Mouse (Mus musculus) neural tube, embryonic 15.5 days (tissue): ENCODE measurements around the gene Kif27. TPM values are rescaled to one million over a fixed set of nuclear protein-coding genes. Genes with fewer than 3 reads are reported as not detected.

Experiments used
- ATAC-seq: fragments of 200-750 bp; cut with Nextera tagmentation; 2 replicates; pipeline ENCODE4 v1.8.0; 2017; ENCODE audit warnings: mild to moderate bottlenecking, moderate TSS enrichment, moderate library complexity; ENCODE audit not compliant: low FRiP score
- H3K27ac ChIP-seq: fragments of 300-500 bp; sonication (generic); replicated peaks from 2 replicates; pipeline ENCODE4 v1.5.1; 2015; ENCODE audit warnings: mild to moderate bottlenecking, inconsistent platforms
- H3K27me3 ChIP-seq: fragments of 300-500 bp; sonication (generic); replicated peaks from 2 replicates; pipeline ENCODE4 v1.6.1; 2015; ENCODE audit warnings: inconsistent platforms
- H3K36me3 ChIP-seq: fragments of 300-500 bp; sonication (generic); 2 replicates; pipeline ENCODE4 v1.6.1; 2015; ENCODE audit warnings: inconsistent platforms
- H3K4me1 ChIP-seq: fragments of 300-500 bp; sonication (generic); 2 replicates; pipeline ENCODE4 v1.6.1; 2015; ENCODE audit warnings: inconsistent platforms
- H3K4me2 ChIP-seq: fragments of 300-500 bp; sonication (generic); 2 replicates; pipeline ENCODE4 v1.6.1; 2015; ENCODE audit warnings: inconsistent platforms, mild to moderate bottlenecking, moderate library complexity
- H3K4me3 ChIP-seq: fragments of 300-500 bp; sonication (generic); replicated peaks from 2 replicates; pipeline ENCODE4 v1.5.1; 2015; ENCODE audit warnings: mild to moderate bottlenecking, inconsistent platforms
- H3K9ac ChIP-seq: fragments of 300-500 bp; sonication (generic); replicated peaks from 2 replicates; pipeline ENCODE4 v1.6.1; 2015; ENCODE audit warnings: mild to moderate bottlenecking, inconsistent platforms
- H3K9me3 ChIP-seq: fragments of 300-500 bp; sonication (generic); replicated peaks from 2 replicates; pipeline ENCODE4 v1.6.1; 2016; ENCODE audit warnings: inconsistent platforms
- WGBS: fragments of 180-500 bp; shearing (Covaris S2); methylation state at CpG from one replicate; pipeline ENCODE4 v1.1.7; 2015; ENCODE audit warnings: mixed read lengths; 5-methylcytosine and 5-hydroxymethylcytosine counted together
- microRNA counts: library from miRNA; unstranded; fragments of <30 nt; microRNA quantifications from one replicate; lab custom pipeline; 2016
- microRNA-seq: library from miRNA; unstranded; fragments of <30 nt; microRNA quantifications from one replicate; pipeline ENCODE4, GENCODE M21; 2017
- polyA plus RNA-seq: library from polyadenylated mRNA; unstranded; fragments of >200 nt; fragmentation: Nextera tagmentation; extraction: Ambion mirVana; gene quantifications from 2 replicates; pipeline ENCODE4 v1.2.1, GENCODE M21; 2015

Kif27 gene
- polyA plus RNA-seq, 1 experiment from 2014 or later = 1.3 TPM

- WGBS = 18% methylated on average over 9 of the region's 9 CpGs
- ATAC-seq = no peak
- Histone ChIP-seq H3K9ac (peak overlapping the region; percentile 78), H3K27ac (no peak overlapping the region), H3K4me2 (peak overlapping the region; percentile 86), H3K36me3 (no peaks in the 10 kb centered on the region), H3K27me3 (no peaks in the 10 kb centered on the region; the same call in 1 of the 2 replicates), H3K4me3 (peak overlapping the region; percentile 77), H3K4me1 (peaks cover 26% of the 10 kb centered on the region), H3K9me3 (no peaks in the 10 kb centered on the region)
These were observed 83.8 kb downstream of the Kif27 start for GRCm38 (mm10) chr13:58275076-58275475.

- ATAC-seq = peak; percentile 92
These were observed 84.5 kb downstream of the Kif27 start for GRCm38 (mm10) chr13:58274259-58274991.

GRCm38 (mm10) chr13:58273411-58274258 is 85.3 kb downstream of the Kif27 start:
- Histone ChIP-seq H3K4me2 (peak overlapping the region; percentile 86), H3K27ac (peak overlapping the region; percentile 78), H3K4me3 (peak overlapping the region; percentile 77), H3K9ac (peak overlapping the region; percentile 78), H3K36me3 (no peaks in the 10 kb centered on the region), H3K4me1 (peaks cover 26% of the 10 kb centered on the region), H3K9me3 (no peaks in the 10 kb centered on the region), H3K27me3 (no peaks in the 10 kb centered on the region; the same call in 1 of the 2 replicates)
- under 1% methylated on average over 82 of the region's 115 CpGs for WGBS
- peak; percentile 84 for ATAC-seq

More at GRCm38 (mm10) chr13:58274259-58274991, 84.5 kb downstream of the Kif27 start:
- Histone ChIP-seq H3K4me2 (peak overlapping the region; percentile 86), H3K4me3 (peak overlapping the region; percentile 77), H3K4me1 (peaks cover 26% of the 10 kb centered on the region), H3K27ac (peak overlapping the region; percentile 78), H3K27me3 (no peaks in the 10 kb centered on the region; the same call in 1 of the 2 replicates), H3K36me3 (no peaks in the 10 kb centered on the region), H3K9ac (peak overlapping the region; percentile 78), H3K9me3 (no peaks in the 10 kb centered on the region)
- WGBS = under 1% methylated on average over 70 of the region's 84 CpGs

GRCm38 (mm10) chr13:58266864-58267263 is 92.1 kb downstream of the Kif27 start:
- no peak for ATAC-seq
- WGBS = 80% methylated on average over 3 of the region's 3 CpGs

GRCm38 (mm10) chr13:58263546-58263945 is 95.4 kb downstream of the Kif27 start:
- Histone ChIP-seq H3K4me2 (no peak overlapping the region), H3K27me3 (no peaks in the 10 kb centered on the region), H3K9ac (no peak overlapping the region), H3K36me3 (peaks cover 25% of the 10 kb centered on the region), H3K9me3 (no peaks in the 10 kb centered on the region), H3K4me3 (no peak overlapping the region), H3K4me1 (no peaks in the 10 kb centered on the region), H3K27ac (no peak overlapping the region)
- 88% methylated on average over 8 of the region's 8 CpGs for WGBS
- ATAC-seq = no peak

More at GRCm38 (mm10) chr13:58266864-58267263, 92.1 kb downstream of the Kif27 start:
- H3K9me3 ChIP-seq = no peaks in the 10 kb centered on the region
- H3K27me3 ChIP-seq = no peaks in the 10 kb centered on the region
- no peak overlapping the region for H3K4me2 ChIP-seq
- H3K36me3 ChIP-seq = peaks cover 15% of the 10 kb centered on the region
- no peak overlapping the region for H3K4me3 ChIP-seq
- H3K9ac ChIP-seq = no peak overlapping the region
- no peaks in the 10 kb centered on the region for H3K4me1 ChIP-seq
- H3K27ac ChIP-seq = no peak overlapping the region

GRCm38 (mm10) chr13:58261674-58262073 is 97.2 kb downstream of the Kif27 start:
- Histone ChIP-seq H3K4me1 (no peaks in the 10 kb centered on the region), H3K27ac (no peak overlapping the region), H3K27me3 (no peaks in the 10 kb centered on the region), H3K4me2 (no peak overlapping the region), H3K9me3 (no peaks in the 10 kb centered on the region), H3K4me3 (no peak overlapping the region), H3K36me3 (peaks cover 29% of the 10 kb centered on the region), H3K9ac (no peak overlapping the region)
- 87% methylated on average over 4 of the region's 4 CpGs for WGBS
- no peak for ATAC-seq

GRCm38 (mm10) chr13:58253268-58253667 is 105.7 kb downstream of the Kif27 start:
- Histone ChIP-seq H3K4me2 (no peak overlapping the region), H3K27ac (no peak overlapping the region), H3K9me3 (no peaks in the 10 kb centered on the region), H3K27me3 (no peaks in the 10 kb centered on the region), H3K4me1 (no peaks in the 10 kb centered on the region), H3K4me3 (no peak overlapping the region), H3K36me3 (peaks cover 39% of the 10 kb centered on the region), H3K9ac (no peak overlapping the region)
- WGBS = 85% methylated on average over 1 of the region's 1 CpGs
- no peak for ATAC-seq

- 96% methylated on average over 5 of the region's 5 CpGs for WGBS
- Histone ChIP-seq H3K27me3 (no peaks in the 10 kb centered on the region), H3K4me1 (no peaks in the 10 kb centered on the region), H3K9ac (no peak overlapping the region), H3K4me3 (no peak overlapping the region), H3K4me2 (no peak overlapping the region), H3K36me3 (peaks cover 38% of the 10 kb centered on the region), H3K27ac (no peak overlapping the region), H3K9me3 (no peaks in the 10 kb centered on the region)
- ATAC-seq = no peak
These were observed 110.0 kb downstream of the Kif27 start for GRCm38 (mm10) chr13:58248957-58249356.

MicroRNAs within 50 kb of the gene (microRNA counts, 519-probe panel; counts per million panel counts)
- microRNA mmu-miR-7a (lab: Ali Mortazavi, UCI) = 3,103 counts per million, percentile 75 among the panel's probes with 10 or more counts

Small RNA genes lying within 50 kb of the gene (microRNA-seq; reads per million reads assigned to microRNA genes)
- gene Mir6369 (not detected), gene Mir7-1 (231 reads per million, percentile 65 among the genes with 10 or more reads in this experiment)

Other genes starting within 250 kb of the Kif27 start
- gene Klhl3, start 245.5 kb downstream of the Kif27 start, polyA plus RNA-seq = 14.9 and 16.5 TPM in 2 replicates
- gene Hnrnpa0, start 230.6 kb downstream of the Kif27 start, polyA plus RNA-seq = 32.5 and 41.2 TPM in 2 replicates
- 64.6 TPM in 2 replicates for gene Idnk, start 201.5 kb downstream of the Kif27 start, polyA plus RNA-seq
- gene Ubqln1, start 143.5 kb downstream of the Kif27 start, polyA plus RNA-seq = 137 and 144 TPM in 2 replicates
- gene Gkap1, start 83.4 kb downstream of the Kif27 start, polyA plus RNA-seq = 24.2 and 37.1 TPM in 2 replicates
- 23.4 and 24.1 TPM in 2 replicates for gene 2210016F16Rik, start 26.1 kb upstream of the Kif27 start, polyA plus RNA-seq
- gene Rmi1, start 43.1 kb upstream of the Kif27 start, polyA plus RNA-seq = 23.9 and 25.2 TPM in 2 replicates
- 1,138 and 1,207 TPM in 2 replicates for gene Hnrnpk, start 44.2 kb upstream of the Kif27 start, polyA plus RNA-seq